Mouse (Mus musculus) heart, embryonic 13.5 days (tissue): ENCODE data around the gene Myh14. TPM values are rescaled to one million over a fixed set of nuclear protein-coding genes. Genes with fewer than 3 reads are reported as not detected.
A peak's percentile ranks its signal among the peaks of the same experiment; 100 is the strongest.

Source experiments
- ATAC-seq: fragments of 200-750 bp; cut with Nextera tagmentation; 2 replicates; pipeline ENCODE4 v1.8.0; 2017; ENCODE audit warnings: moderate TSS enrichment; ENCODE audit not compliant: insufficient number of reproducible peaks, low FRiP score, low TSS enrichment; ENCODE audit errors: extremely low read depth
- H3K27ac ChIP-seq: fragments of 300-500 bp; sonication (generic); replicated peaks from 2 replicates; pipeline ENCODE4 v1.5.1; 2015; ENCODE audit warnings: moderate library complexity, mild to moderate bottlenecking, inconsistent platforms
- H3K27me3 ChIP-seq: fragments of 300-500 bp; sonication (generic); replicated peaks from 2 replicates; pipeline ENCODE4 v1.6.1; 2015; ENCODE audit warnings: mild to moderate bottlenecking, inconsistent platforms
- H3K36me3 ChIP-seq: fragments of 300-500 bp; sonication (generic); 2 replicates; pipeline ENCODE4 v1.6.1; 2015; ENCODE audit warnings: mild to moderate bottlenecking, inconsistent platforms
- H3K4me1 ChIP-seq: fragments of 300-500 bp; sonication (generic); 2 replicates; pipeline ENCODE4 v1.6.1; 2015; ENCODE audit warnings: inconsistent platforms
- H3K4me2 ChIP-seq: fragments of 300-500 bp; sonication (generic); 2 replicates; pipeline ENCODE4 v1.6.1; 2015; ENCODE audit warnings: inconsistent platforms, mild to moderate bottlenecking, moderate library complexity
- H3K4me3 ChIP-seq: fragments of 300-500 bp; sonication (generic); 2 replicates; pipeline ENCODE4 v1.5.1; 2015; ENCODE audit warnings: moderate library complexity, mild to moderate bottlenecking, inconsistent platforms
- H3K9ac ChIP-seq: fragments of 300-500 bp; sonication (generic); 2 replicates; pipeline ENCODE4 v1.6.1; 2015; ENCODE audit warnings: inconsistent platforms, mild to moderate bottlenecking, moderate library complexity
- H3K9me3 ChIP-seq: fragments of 300-500 bp; sonication (generic); 2 replicates; pipeline ENCODE4 v1.6.1; 2016; ENCODE audit warnings: inconsistent platforms
- WGBS: fragments of 180-500 bp; shearing (Covaris S2); methylation state at CpG from one replicate; pipeline ENCODE4 v1.1.7; 2015; ENCODE audit warnings: mixed read lengths; 5-methylcytosine and 5-hydroxymethylcytosine counted together
- polyA plus RNA-seq: library from polyadenylated mRNA; unstranded; fragments of >200 nt; fragmentation: Nextera tagmentation; extraction: Ambion mirVana; gene quantifications from 2 replicates; pipeline ENCODE4 v1.2.1, GENCODE M21; 2015

Myh14 gene
- polyA plus RNA-seq, 1 experiment from 2014 or later, result 0.59 TPM

GRCm38 (mm10) chr7:44630437-44630836 is 40.2 kb downstream of the Myh14 start:
- Histone ChIP-seq H3K4me2 (no peak overlapping the region), H3K4me3 (no peak overlapping the region), H3K9ac (no peak overlapping the region), H3K36me3 (no peaks in the 10 kb centered on the region), H3K9me3 (no peaks in the 10 kb centered on the region), H3K4me1 (no peaks in the 10 kb centered on the region), H3K27ac (no peak overlapping the region), H3K27me3 (peaks cover 72% of the 10 kb centered on the region)
- 0 out of 2 replicates have a peak, but pooled peaks have one; percentile 25 for ATAC-seq
- 54% methylated on average over 13 of the region's 13 CpGs for WGBS

DNA sequence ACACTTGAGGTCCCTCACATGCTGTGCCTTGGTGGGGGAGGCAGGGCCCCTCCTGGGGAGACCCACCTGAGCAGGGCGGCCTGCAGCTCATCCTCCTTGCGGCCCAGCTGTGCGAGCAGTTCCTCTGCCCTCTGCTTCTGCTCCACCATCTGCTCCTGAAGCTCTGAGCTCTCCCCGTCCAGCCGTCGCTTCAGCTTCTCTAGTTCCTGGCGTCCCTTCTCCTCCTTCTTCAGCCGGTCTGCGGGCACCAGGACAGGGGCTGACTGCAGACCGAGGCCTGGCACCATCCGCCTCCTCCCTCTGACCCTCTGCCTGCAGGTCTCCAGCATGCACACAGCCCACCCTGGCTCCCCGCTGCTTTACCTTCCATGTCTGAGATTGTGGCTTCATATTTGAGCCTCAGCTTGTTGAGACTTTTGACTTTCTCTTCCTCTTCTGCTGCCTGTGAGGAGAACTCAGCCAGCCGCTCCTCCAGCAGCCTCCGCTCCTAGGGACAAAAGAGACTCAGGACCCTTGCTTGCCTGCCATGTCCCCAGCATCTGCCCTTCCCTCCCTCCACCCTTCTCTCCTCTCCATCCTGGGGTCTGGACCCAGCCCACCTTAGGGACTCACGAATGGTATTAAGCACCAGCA is 42.1 kb downstream of the Myh14 start:
- 79% methylated on average over 15 of the region's 15 CpGs for WGBS
- no peak overlapping the region for H3K4me2 ChIP-seq
- ATAC-seq, result no peak
- peaks cover 67% of the 10 kb centered on the region for H3K27me3 ChIP-seq
- no peaks in the 10 kb centered on the region for H3K36me3 ChIP-seq
- H3K9ac ChIP-seq, result no peak overlapping the region
- H3K4me1 ChIP-seq, result no peaks in the 10 kb centered on the region
- H3K9me3 ChIP-seq, result no peaks in the 10 kb centered on the region
- H3K27ac ChIP-seq, result no peak overlapping the region
- H3K4me3 ChIP-seq, result no peak overlapping the region

- Histone ChIP-seq H3K36me3 (no peaks in the 10 kb centered on the region), H3K4me1 (no peaks in the 10 kb centered on the region), H3K9ac (no peak overlapping the region), H3K9me3 (no peaks in the 10 kb centered on the region), H3K4me2 (no peak overlapping the region), H3K4me3 (no peak overlapping the region), H3K27ac (no peak overlapping the region), H3K27me3 (peaks cover 59% of the 10 kb centered on the region)
- 65% methylated on average over 13 of the region's 13 CpGs for WGBS
- ATAC-seq, result no peak; the same call in 1 of the 2 replicates
Observed at GRCm38 (mm10) chr7:44626966-44627365, 43.7 kb downstream of the Myh14 start.

GRCm38 (mm10) chr7:44626068-44626385 is 44.6 kb downstream of the Myh14 start:
- H3K36me3 ChIP-seq, result no peaks in the 10 kb centered on the region
- no peaks in the 10 kb centered on the region for H3K4me1 ChIP-seq
- no peak overlapping the region for H3K4me3 ChIP-seq
- H3K27ac ChIP-seq, result no peak overlapping the region
- no peak overlapping the region for H3K9ac ChIP-seq
- no peak overlapping the region for H3K4me2 ChIP-seq
- WGBS, result 45% methylated on average over 1 of the region's 1 CpGs
- H3K27me3 ChIP-seq, result peaks cover 51% of the 10 kb centered on the region
- ATAC-seq, result no peak
- H3K9me3 ChIP-seq, result no peaks in the 10 kb centered on the region

DNA sequence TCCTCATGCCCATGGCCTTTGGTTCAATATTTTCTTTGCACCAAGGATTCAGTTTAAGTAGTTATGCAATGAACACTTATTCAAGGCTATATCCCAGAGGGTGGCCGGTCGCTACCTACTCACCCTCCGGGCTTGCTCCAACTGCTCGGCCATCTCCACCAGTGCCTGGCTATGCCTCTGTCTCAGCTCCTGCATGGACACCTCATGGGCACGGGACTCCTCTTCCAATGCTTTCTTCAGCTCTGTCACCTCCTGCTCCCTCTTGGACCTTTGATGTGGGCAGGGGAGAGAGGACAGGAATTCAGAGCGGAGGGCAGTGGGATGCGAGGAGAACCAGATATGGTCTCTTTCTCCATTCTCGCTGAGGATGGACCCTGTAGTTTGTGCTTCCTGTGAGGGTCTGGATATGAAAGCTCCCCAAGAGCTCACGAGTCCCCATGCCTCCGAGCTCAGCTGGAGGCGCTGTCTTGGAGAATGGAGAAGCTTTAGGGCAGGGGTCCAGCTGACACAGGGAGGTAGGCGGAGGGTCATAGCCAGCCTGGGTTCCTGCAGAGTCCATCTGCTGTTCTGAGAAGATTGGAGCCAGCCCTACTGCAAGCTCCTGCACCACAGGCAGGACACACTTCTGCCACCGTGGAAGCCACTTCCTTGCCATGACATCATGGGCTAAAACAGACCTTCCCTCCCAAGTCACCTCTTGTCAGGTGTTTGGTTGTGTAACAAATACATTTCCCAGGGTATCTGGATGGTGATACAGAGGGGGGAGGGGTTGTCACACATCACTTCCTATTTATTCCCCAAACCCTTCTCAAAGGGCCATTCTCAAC is 45.2 kb downstream of the Myh14 start:
- Histone ChIP-seq H3K9ac (no peak overlapping the region), H3K9me3 (no peaks in the 10 kb centered on the region), H3K4me3 (no peak overlapping the region), H3K4me2 (no peak overlapping the region), H3K27ac (no peak overlapping the region), H3K4me1 (no peaks in the 10 kb centered on the region), H3K27me3 (peaks cover 46% of the 10 kb centered on the region), H3K36me3 (no peaks in the 10 kb centered on the region)
- 77% methylated on average over 13 of the region's 13 CpGs for WGBS
- ATAC-seq, result no peak

DNA sequence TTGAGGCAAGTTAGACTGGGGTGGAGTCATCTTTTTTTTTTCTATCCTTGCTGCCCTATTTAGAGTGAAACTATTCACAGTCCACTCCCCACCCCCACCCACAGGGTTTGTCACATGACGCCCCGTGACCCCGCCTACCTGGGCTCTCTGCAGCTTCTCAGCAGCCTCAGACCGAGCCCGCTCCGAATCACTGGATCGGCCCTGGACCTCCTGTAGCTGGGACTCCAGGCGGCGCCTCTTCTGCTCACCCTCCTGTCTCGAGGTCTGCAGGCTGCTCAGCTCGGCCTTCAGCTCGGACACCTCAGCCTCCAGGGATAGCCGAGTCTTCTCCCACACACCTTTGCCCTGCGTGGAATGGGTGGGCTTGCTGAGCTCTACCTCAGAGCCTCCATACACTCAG is 45.8 kb downstream of the Myh14 start:
- no peak overlapping the region for H3K4me3 ChIP-seq
- no peaks in the 10 kb centered on the region for H3K36me3 ChIP-seq
- no peaks in the 10 kb centered on the region for H3K4me1 ChIP-seq
- H3K9ac ChIP-seq, result no peak overlapping the region
- no peak overlapping the region for H3K27ac ChIP-seq
- H3K9me3 ChIP-seq, result no peaks in the 10 kb centered on the region
- no peak overlapping the region for H3K4me2 ChIP-seq
- no peak for ATAC-seq
- WGBS, result 51% methylated on average over 14 of the region's 14 CpGs
- peaks cover 45% of the 10 kb centered on the region for H3K27me3 ChIP-seq

DNA sequence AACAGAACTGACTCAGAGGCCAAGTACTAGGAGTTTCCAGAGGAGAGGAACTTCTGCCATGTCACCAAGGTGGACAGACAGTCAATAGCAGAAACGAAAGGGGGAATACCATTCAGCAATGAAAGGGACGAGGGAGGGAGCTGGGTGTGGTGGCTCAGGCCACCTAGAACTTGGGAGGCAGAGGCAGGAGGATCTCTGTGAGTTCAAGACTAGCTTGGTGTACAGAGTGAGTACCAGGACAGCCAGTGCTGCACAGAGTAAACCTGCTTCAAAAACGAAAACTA is 46.2 kb downstream of the Myh14 start:
- Histone ChIP-seq H3K9ac (no peak overlapping the region), H3K4me3 (no peak overlapping the region), H3K4me2 (no peak overlapping the region), H3K27me3 (peaks cover 42% of the 10 kb centered on the region), H3K27ac (no peak overlapping the region), H3K36me3 (no peaks in the 10 kb centered on the region), H3K9me3 (0 out of 2 replicates have a peak, but pooled peaks cover 3% of the 10 kb centered on the region), H3K4me1 (no peaks in the 10 kb centered on the region)
- 61% methylated on average over 3 of the region's 3 CpGs for WGBS
- ATAC-seq, result no peak

- no peak for ATAC-seq
- no peak overlapping the region for H3K27ac ChIP-seq
- H3K4me1 ChIP-seq, result no peaks in the 10 kb centered on the region
- no peak overlapping the region for H3K4me2 ChIP-seq
- no peak overlapping the region for H3K9ac ChIP-seq
- H3K27me3 ChIP-seq, result peaks cover 36% of the 10 kb centered on the region
- H3K36me3 ChIP-seq, result no peaks in the 10 kb centered on the region
- 40% methylated on average over 18 of the region's 18 CpGs for WGBS
- no peak overlapping the region for H3K4me3 ChIP-seq
- peaks cover 9% of the 10 kb centered on the region; the same call in 1 of the 2 replicates for H3K9me3 ChIP-seq
Observed at GRCm38 (mm10) chr7:44623714-44624542, 46.7 kb downstream of the Myh14 start.

DNA sequence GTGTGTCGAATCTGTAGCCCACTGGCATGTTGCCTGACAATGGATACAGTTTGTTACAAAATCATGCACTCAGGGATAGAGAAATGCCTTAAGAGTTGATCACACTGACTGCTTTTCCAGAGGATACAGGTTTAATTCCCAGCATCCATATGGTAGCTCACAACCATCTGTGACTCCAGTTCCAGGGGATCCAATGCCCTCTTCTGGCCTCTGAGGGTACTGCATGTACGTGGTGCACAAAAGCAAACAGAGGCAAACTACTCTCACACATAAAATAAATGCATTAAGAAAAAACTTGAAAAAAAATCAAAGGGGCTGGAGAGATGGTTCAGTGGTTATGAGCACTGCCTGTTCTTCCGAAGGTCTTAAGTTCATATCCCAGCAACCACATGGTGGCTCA is 53.6 kb downstream of the Myh14 start:
- H3K4me2 ChIP-seq, result no peak overlapping the region
- peaks cover 50% of the 10 kb centered on the region for H3K27me3 ChIP-seq
- ATAC-seq, result no peak
- H3K27ac ChIP-seq, result no peak overlapping the region
- H3K4me1 ChIP-seq, result no peaks in the 10 kb centered on the region
- no peaks in the 10 kb centered on the region for H3K36me3 ChIP-seq
- 46% methylated on average over 3 of the region's 3 CpGs for WGBS
- no peak overlapping the region for H3K9ac ChIP-seq
- H3K9me3 ChIP-seq, result peaks cover 11% of the 10 kb centered on the region; the same call in 1 of the 2 replicates
- no peak overlapping the region for H3K4me3 ChIP-seq

DNA sequence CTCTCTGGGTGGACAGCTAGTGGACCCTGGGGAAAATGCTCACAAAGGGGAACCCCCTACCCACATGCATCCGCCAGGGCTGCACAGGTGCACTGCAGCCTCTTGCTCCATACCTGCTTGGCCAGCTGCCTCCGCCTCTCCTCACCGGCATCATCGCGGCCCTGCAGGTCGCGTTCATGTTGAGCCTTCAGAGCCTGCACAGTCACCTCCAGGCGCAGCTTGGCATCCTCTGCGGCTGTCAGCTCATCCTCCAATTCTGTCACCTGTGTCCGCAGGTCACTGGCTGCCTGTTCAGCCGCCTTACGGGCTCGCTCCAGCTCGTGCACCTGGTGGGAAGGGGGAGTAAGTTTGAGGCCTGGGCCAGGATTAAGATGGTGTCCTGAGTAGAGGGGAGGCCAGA is 54.7 kb downstream of the Myh14 start:
- ATAC-seq, result no peak
- Histone ChIP-seq H3K4me3 (no peak overlapping the region), H3K4me2 (no peak overlapping the region), H3K9me3 (peaks cover 11% of the 10 kb centered on the region; the same call in 1 of the 2 replicates), H3K9ac (no peak overlapping the region), H3K4me1 (no peaks in the 10 kb centered on the region), H3K27ac (no peak overlapping the region), H3K36me3 (no peaks in the 10 kb centered on the region), H3K27me3 (peaks cover 59% of the 10 kb centered on the region)
- WGBS, result 66% methylated on average over 14 of the region's 14 CpGs

DNA sequence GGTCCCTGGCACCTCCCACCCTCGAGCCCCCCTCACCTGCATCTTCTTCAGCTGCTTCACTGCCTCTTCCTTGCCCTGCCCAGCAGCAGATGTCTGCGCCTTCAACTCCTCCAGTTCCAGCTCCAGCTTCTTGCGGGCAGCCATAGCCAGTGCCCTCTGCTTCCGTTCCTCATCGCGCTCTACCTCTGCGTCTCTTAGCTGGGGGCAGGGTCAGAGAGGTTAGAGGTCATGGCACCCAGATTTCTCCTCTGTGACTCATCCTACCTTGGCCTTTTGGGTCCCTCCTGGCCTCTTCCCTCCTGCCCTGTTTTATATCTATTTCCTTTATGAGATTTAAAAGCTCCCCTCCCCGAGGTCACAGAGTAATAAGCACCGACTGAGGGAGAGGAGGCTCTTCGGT is 55.3 kb downstream of the Myh14 start:
- no peak overlapping the region for H3K9ac ChIP-seq
- ATAC-seq, result no peak
- peaks cover 66% of the 10 kb centered on the region for H3K27me3 ChIP-seq
- H3K4me2 ChIP-seq, result no peak overlapping the region
- H3K9me3 ChIP-seq, result peaks cover 11% of the 10 kb centered on the region; the same call in 1 of the 2 replicates
- no peak overlapping the region for H3K4me3 ChIP-seq
- no peaks in the 10 kb centered on the region for H3K4me1 ChIP-seq
- no peak overlapping the region for H3K27ac ChIP-seq
- H3K36me3 ChIP-seq, result no peaks in the 10 kb centered on the region
- WGBS, result 13% methylated on average over 10 of the region's 10 CpGs
